Mouse (Mus musculus) WW6 (cell line): ENCODE results near the gene Zbtb8b.
"Not testable (repeated sequence)": the region's sequence is repeated elsewhere in the genome, so short reads cannot be mapped to it uniquely, and the experiment has no call there.

ENCODE experiments used
- DNase-seq: peaks from one replicate; pipeline ENCODE4 v3.0.0-alpha.2; 2013; ENCODE audit warnings: low read depth, low spot score

Gene Zbtb8b

GRCm38 (mm10) chr4:129416478-129416877 is 24.2 kb downstream of the Zbtb8b start:
- DNase-seq, result no peak

DNA sequence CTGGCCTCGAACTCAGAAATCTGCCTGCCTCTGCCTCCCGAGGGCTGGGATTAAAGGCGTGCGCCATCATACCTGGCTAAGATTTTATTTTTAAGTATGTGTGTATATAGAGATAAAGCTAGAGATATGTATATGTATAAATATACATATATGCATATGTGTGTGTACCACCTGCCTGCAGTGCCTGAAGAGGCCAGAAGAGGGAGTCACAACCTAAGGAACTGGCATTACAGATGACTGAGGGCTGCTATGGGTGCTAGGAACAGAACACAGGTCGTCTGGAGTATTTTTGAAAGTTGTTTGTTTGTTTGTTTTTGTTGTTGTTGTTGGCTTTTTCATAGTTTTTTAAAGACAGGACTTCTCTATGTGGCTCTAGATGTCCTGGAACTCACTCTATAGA is 24.8 kb downstream of the Zbtb8b start:
- no peak for DNase-seq

GRCm38 (mm10) chr4:129410991-129411390 is 29.7 kb downstream of the Zbtb8b start:
- DNase-seq, result no peak

- not testable (repeated sequence) for DNase-seq
Measured at GRCm38 (mm10) chr4:129410532-129410931, 30.1 kb downstream of the Zbtb8b start.

DNA sequence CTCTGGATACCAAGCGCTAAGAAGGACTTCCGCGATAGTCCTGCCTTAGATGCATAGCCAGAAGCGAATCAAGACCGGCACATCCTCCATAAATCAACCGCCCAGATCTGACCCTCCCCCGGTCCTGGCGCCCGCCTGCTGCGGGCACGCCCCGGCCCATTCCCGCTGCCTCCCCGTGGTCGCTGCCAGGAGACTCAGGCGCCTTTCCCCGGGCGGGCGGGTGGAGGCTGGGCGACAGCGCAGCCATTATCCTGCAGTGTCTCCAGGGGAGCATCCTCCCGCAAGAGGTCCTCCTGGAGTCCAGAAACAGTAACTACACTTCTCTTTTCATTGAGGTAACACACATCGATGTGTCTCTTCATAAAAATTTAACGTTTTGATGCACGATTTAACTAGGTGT is 34.2 kb downstream of the Zbtb8b start:
- peak; percentile 50 for DNase-seq

DNA sequence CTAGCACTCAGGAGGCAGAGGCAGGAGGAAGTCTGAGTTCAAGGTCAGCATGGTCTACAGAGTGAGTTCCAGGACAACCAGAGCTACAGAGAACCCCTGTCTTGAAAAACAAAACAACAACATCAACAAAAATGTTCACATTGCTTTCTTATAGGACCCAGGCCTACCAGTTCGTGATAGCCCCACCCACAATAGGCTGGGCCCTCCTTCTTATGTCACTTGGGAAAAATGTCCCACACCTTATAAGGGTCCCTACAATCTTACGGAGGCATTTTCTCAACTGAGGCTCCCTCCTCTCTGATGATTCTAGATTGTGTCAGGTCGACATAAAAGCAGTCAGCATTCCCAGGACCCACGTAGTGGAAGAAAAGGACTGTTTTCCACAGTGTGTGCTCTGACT is 40.8 kb downstream of the Zbtb8b start:
- DNase-seq, result no peak

- DNase-seq, result no peak
Measured at GRCm38 (mm10) chr4:129396960-129397359, 43.7 kb downstream of the Zbtb8b start.

DNA sequence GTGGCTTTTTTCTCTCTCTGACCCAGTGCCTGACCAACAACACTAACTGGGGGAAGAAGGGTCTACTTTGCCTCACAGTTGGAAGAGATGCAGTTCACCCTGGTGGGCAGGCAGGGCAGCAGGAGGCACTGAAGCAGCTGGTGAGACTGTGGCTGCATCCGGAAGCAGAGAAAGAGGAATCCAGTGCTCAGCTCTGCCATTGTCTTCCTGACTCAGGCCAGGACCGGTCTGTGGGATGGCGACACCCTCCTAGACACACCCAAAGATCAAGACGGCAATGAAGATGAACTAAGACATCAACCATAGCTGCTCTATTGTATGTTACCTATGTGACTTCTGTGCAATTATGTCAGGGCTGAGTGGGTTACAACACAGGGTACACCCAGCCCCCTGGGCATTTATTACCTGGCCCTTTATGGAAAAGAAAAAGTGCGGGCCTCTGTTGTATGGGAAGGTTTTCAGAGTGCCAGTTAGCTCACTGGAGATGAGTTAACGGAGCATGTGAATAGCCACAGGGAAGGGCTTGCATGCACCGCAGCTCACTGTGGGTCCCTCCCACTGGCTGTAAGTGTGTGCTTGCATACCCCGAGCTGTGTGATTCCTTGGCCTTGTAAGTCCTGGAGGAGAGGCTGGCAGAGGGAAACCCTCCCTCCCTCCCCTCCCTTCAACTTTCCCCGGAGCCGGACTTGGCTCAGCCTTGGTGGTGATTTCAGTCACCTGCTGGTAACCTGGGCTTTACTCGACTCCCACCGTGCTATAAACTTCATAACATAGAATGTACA is 46.4 kb downstream of the Zbtb8b start:
- no peak for DNase-seq

DNA sequence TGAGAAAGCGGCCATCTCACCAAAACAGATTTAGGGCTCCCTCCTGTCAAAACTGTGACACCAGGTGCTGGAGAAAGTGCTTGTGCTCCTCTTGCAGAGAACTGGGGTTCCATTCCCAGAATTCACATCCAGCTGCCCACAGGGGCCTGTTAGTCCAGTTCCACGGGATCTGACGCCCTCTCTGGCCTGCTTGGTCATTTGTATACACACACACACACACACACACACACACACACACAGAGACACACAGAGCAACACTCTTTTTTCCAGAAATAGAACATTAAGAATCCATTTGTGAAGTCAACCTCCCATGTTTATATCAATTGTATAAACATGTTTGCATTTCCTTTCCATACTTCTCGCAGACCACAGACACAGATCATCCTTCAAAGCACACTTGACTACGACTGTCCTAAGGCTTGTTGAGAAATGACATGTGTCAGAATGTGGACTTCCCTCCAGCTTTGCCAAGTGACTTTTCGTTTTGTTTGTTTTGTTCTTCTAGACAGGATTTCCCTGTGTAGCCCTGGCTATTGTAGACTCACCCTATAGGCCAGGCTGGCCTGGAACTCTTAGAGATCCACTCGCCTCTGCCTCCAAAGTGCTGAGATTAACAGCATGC is 49.6 kb downstream of the Zbtb8b start:
- no peak for DNase-seq

- no peak for DNase-seq
Measured at GRCm38 (mm10) chr4:129390216-129390743, 50.4 kb downstream of the Zbtb8b start.

DNA sequence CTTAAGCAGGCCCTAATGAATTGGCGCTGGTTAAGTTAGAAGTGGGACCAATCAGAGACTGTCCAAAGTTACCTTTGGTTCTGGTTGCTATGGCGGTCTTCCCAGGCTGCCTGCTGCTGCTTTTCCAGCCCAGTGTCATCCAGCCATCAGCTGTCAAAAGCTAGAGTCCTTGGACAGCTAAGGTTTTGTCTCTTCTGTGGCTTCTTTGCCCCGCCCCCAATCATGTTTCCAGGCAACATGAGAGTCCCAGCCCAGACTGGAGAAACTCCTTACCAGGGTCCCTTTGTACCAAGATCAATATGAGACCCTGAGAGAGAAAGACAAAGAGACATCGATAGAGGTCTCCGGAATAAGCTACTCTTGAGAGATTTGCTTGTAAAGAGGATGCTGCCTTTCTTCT is 52.2 kb downstream of the Zbtb8b start:
- DNase-seq, result no peak

GRCm38 (mm10) chr4:129386989-129387388 is 53.7 kb downstream of the Zbtb8b start:
- no peak for DNase-seq

DNA sequence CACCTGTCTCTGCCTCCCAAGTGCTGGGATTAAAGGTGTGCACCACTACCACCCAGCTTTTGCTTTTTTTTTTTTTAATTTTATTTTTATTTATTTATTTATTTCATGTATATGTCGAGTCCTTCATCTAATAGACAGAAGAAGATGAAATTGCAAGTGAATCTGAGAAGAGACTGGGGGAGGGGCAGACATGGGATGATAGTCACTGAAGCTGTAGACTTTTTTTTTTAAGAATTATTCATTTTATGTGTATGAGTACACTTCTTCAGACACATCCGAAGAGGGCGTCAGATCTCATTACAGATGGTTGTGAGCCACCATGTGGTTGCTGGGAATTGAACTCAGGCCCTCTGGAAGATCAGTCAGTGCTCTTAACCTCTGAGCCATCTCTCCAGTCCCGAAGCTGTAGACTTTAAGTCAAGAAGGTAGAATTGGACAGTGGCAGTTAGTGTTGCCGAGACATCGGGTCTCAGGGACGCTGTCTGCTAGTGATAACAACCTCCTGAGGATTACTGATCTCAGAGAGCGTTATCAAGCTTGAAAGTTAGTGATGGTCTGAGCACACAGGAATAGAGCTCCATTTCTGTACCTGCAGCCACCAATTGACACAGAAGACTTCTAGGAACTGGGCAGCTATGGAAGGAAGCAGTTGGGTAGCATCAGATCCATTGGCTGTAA is 54.2 kb downstream of the Zbtb8b start:
- no peak for DNase-seq

GRCm38 (mm10) chr4:129385685-129386084 is 55.0 kb downstream of the Zbtb8b start:
- no peak for DNase-seq

GRCm38 (mm10) chr4:129384440-129384839 is 56.2 kb downstream of the Zbtb8b start:
- DNase-seq, result no peak

- no peak for DNase-seq
Measured at GRCm38 (mm10) chr4:129383586-129383985, 57.1 kb downstream of the Zbtb8b start.

DNA sequence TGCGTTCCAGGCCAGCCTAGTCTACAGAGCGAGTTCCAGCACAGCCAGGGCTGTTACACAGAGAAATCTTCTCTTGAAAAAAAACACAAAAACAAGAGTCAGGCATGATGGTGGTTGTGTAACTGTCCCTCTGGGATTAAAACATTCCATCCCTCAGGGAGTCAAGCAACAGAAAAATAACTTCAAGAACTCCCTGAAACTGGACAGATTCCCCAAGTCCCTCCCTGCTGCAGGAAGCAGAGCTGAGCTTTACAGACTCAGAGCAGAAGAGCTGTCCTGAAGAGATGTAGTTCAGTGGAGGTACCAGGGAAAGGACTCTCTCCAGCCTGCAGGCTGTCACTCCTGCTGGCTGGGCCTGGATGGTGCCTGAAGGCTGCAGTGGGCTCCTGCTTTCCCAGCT is 58.2 kb downstream of the Zbtb8b start:
- no peak for DNase-seq

DNA sequence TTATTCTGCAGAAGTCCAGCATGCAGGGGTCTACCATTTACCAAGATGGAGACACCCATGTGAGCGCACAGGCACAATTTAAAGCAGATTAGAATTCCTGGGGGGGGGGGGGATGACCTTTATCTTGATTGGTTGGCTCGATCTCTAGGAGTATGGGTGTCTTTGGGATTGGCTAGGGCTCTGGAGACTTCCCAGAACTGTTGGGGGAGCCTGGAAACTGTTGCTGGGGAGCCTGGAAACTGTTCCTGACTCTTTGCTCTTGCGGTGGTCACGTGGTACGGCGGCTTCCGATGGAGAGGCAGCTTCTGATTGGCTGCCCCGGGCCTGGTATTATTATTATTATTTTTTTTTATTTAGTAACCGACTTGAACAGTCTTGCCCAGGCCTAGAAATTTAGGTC is 58.6 kb downstream of the Zbtb8b start:
- peak; percentile 89 for DNase-seq

DNA sequence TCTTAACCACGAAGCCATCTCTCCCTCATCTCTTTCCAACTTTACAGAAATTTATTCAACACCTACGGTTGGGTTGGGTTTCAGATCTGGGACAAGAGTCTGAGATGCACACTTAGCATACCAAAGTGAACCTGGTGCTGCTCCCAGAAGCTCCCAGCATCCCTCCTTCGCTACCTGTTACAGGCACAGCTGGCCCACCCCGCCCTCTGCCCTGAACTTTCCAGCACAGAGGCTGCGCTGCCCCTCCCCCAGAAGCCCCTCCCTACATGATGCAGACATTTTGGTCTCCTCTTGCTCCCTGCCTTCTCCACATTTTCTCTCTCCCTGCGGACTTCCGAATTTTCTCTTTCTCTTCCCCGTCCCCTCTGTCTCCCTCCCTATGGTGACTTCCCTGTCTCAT is 59.5 kb downstream of the Zbtb8b start:
- no peak for DNase-seq

GRCm38 (mm10) chr4:129379805-129380204 is 60.8 kb downstream of the Zbtb8b start:
- DNase-seq, result no peak

DNA sequence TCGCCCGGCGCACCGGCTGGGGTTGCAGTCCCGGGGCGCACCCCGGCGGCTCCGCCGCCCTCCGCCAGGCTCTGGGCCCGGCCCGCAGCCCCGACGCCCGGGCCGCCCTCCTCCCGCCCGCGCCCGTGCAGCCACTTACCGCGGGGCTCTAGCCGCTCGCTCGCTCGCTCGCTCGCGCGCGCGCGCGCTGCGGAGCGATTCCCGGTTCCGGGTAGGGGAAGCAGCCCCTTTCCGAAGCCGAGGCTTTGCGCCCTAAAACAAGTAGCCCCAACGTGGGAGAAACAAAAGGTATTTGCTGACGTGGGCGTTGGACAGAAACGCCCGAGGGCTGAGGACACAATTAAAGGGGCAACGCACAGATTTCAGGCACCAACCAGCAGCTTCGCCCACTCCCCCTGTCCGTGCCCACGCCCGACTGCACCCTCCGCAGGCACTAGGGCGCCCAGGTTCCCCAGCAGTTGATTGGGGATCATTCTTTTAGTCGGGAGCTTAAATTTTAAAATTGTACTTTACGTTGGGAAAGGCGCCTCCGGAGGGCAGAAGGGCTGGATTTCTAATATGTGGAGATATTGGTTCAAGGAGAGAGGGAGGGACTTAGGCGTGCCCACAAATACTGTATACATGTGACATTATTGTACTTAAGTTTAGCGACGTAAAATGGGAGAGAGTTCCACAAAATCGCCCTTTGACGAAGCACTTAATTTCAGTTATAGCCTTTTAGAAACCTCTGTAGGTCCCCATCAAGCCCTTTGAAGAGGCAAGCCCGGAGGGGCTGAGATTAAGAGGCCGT is 62.9 kb downstream of the Zbtb8b start, which contains the start of gene Zbtb8a:
Gene Zbtb8a (minus strand): TSS at position 516 of the 790 bp plus-strand sequence.
- DNase-seq, result no peak
